Mouse (Mus musculus) cerebellum, postnatal 25 days (tissue): ENCODE data around the gene Man1b1.

Experiments
- DNase-seq, 2 experiments: peaks; one replicate each; pipeline ENCODE4 v3.0.0; 2021; ENCODE audit warnings: mixed read lengths in 2 of 2

Man1b1 gene

DNA sequence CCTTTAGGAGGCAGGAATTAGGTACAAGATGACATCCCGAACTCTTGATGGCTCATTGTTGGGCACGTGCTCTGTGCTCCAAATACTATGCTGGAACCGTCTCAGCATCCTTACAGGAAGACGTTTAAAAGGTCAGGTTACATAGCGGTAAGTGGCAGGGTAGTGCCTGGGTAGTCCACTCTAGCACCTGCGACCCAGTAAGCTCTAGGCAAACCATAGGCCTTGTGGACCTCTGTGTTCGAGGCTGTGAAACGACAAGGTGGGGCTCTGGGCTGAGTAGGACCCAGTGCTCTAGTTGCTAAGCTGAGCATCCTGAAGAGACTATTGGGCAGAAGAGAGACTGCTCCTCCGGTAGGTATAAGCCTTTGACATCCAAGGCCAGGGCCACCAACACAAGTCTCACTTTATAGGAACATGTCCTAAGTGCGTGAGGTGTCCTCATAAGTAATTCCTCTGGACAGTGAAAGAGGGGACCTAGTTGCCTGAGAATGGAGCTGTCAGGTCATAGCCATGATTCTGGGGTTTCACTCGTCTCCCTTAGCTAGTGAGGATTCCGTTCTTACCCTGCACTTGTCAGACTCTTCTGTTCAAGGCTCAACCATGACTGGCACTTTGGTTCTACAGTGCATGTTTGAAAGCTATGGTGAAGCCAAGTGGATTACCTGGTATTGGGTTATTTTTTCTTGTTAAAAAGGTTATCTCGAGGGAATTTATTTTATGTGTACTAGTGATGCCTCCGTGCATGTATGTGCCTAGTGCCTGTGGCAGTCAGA, 26.4 kb upstream of the Man1b1 start:
- DNase-seq, result peak in 1 of 2 experiments; percentile 38

- DNase-seq, result peak; percentile 63 to 64
Measured at GRCm38 (mm10) chr2:25310180-25310579, 22.0 kb upstream of the Man1b1 start.

DNA sequence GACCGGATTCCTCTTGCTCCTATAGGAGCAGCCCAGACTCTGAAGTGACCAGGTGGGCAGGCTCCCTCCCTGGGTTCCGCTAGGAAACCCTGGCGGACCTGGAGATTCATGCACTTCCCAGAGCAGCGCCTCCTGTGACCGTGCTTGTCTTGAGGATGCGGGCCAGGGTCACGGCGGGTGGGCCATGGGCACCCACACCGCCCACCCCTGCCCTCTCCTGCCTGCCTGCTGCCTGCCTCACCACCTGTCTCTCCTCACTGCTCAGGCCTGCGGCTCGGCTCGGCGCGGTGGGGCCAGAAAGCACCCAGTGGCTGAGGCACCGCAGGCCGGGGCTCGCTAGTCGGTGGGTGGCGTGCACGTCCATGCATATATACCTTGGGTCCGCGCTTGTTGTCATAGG, 21.2 kb upstream of the Man1b1 start:
- DNase-seq, result peak; percentile 61 to 67

GRCm38 (mm10) chr2:25311491-25311891, 20.6 kb upstream of the Man1b1 start:
- no peak for DNase-seq

GRCm38 (mm10) chr2:25318119-25318966, 13.8 kb upstream of the Man1b1 start:
- DNase-seq, result peak; percentile 73 to 78

- DNase-seq, result peak; percentile 92 to 96
Measured at GRCm38 (mm10) chr2:25318971-25319773, 13.0 kb upstream of the Man1b1 start, which contains the start of gene Grin1. Gene Grin1, minus strand, starts transcription at chr2:25319187.

- DNase-seq, result no peak
Measured at GRCm38 (mm10) chr2:25320084-25320483, 12.1 kb upstream of the Man1b1 start.

DNA sequence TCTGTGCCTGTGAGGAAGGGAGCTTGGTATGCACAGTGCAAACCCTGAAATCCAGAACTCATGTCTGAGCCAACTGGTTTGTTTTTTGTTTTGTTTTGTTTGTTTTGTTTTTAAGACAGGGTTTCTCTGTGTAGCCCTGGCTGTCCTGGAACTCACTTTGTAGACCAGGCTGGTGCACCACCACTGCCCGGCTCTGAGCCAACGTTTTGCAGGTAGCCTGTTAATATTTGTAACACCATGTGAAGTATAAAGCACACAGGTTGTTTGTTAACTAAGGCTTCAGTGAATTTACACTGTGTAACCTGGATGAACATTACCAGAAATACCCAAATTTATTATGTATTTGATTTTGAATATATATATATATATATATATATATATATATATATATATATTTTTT, 6.1 kb upstream of the Man1b1 start:
- DNase-seq, result no peak

GRCm38 (mm10) chr2:25328440-25328839, 3.7 kb upstream of the Man1b1 start:
- peak; percentile 53 to 80 for DNase-seq

GRCm38 (mm10) chr2:25331470-25331869, 668 bp upstream of the Man1b1 start:
- DNase-seq, result no peak

- DNase-seq, result no peak
Measured at GRCm38 (mm10) chr2:25333569-25333968, 1.4 kb downstream of the Man1b1 start.

DNA sequence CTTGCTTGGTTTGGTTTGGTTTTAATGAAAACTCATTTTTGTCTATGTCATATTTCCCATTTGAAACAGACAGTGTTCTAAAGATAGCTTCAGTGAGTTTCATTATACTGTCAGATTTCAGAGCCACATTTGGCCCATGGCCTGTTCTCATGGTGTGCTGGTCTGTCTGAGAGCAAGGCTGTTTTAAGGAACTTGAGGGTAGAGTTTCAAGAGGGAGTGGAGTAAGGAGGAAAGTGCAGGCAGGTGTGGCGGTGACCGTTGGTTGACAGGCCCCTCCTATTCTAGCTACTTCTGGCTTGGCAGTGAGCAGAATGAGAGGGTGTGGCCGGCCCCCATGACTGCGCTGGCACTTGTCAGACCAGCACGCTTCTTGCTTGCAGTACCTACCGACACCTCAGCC, 6.2 kb downstream of the Man1b1 start:
- no peak for DNase-seq

DNA sequence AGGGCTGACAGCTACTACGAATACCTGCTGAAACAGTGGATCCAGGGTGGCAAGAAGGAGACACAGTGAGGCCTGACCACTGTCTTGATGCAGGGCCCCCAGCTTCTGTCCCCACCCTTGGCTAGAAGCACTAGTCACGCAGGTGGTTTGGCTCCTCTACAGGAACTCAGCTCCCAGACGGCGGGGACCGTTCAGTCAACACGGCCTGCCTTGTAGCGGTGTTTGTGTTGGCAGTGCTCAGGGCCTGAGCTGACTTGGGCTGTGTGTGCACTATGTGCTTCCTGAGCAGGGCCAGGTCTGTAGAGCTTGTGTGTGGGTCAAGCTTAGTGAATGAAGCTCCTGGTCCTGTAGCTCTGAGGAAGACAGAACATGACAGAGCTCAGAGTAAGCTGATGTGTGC, 16.0 kb downstream of the Man1b1 start:
- DNase-seq, result peak in 1 of 2 experiments; percentile 30

GRCm38 (mm10) chr2:25349499-25349898, 17.4 kb downstream of the Man1b1 start:
- DNase-seq, result no peak

DNA sequence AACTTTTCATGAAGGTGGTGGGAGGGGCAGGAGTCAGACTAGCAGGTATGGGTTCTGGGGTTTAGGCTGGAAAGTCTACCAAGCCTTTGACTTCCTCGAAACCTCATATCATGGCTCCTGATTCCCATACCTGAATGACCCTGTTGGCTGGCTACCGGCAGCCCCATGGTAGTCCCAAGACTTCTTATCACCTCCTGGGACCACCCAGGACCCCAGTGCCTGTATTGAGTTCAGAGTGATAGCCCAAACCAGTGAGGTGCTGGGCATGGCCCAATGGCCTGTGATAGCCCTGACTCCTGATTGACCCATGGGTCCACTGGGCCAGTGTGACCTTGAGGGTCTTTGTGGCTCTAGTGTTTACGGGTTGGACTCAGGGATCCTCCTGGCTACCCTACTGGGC, 18.6 kb downstream of the Man1b1 start:
- no peak for DNase-seq

GRCm38 (mm10) chr2:25354211-25354610, 22.1 kb downstream of the Man1b1 start:
- no peak for DNase-seq

DNA sequence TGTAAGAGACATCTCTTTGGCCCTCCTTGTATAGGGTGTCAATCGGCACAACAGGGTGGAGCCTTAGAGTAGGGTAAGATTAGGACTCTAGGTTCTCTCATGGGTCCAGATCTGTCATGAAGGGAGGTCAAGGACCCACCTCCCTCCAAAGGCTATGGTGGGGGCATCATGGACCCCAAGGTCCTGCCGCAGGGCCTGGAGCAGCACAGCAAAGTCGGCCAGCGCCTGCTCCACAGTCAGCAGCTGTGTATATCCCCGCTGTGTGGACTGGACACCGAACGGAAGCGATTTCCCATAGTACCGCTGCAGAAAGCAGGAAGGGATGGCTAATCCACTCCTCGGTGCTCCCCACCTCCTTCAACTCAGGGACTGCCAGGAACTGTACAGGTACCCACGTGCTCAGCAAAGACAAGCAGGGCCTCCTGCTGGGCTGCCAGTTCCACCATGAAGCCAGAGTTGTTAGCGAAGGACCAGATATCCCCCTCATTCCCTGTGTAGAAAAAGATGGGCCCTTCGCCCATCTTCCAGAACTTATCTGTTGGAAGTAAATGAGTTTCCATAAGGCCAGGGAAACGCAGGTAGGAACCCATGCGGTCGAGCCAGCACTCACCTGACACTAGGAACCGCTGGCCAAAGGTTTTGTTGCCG, 23.4 kb downstream of the Man1b1 start:
- DNase-seq, result peak in 1 of 2 experiments; percentile 51

DNA sequence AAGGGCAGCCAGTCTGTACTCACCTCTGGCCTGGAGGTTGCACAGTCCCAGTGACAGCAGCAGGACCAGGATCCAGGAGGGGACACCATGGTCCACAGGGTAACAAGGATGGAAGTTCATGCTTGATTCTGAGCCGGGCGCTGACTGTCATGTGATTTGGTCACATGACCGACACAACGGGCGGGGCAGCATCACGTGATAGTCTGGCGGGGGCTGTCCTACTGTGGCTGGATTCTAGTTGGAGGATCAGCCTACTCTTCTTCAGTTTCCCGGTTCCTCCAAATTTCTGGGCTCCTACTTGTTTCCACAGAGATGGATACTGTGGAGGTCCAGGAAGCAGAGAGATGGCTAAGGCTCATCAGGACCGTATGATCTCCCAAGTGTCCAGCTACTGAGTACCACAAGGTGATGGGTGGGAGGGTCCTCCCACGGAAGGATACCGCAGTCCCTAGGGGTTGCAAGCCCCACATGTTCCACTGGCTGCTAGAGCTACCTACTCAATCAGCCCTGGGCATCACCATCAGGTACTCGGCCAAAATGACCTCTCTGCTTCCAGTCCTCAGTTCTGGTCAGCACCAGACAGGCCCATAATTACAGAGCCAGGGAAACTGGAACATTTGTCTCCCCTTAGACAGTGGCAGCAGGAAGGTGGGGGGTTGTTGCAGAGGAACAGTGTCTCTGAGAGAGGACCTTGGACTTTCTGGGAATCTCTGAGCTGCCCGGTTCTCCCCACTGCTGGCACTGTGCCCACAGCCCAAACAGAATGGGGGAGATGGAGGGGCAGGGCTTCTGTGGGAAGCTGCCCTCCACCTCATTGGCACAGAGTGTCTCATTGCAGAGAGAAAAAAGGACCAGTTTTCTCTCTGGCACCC, 24.3 kb downstream of the Man1b1 start, which contains the start of gene Dpp7:
TSS of gene Dpp7 (minus strand) at position 152 of the 872 bp plus-strand sequence.
- peak; percentile 88 to 93 for DNase-seq

DNA sequence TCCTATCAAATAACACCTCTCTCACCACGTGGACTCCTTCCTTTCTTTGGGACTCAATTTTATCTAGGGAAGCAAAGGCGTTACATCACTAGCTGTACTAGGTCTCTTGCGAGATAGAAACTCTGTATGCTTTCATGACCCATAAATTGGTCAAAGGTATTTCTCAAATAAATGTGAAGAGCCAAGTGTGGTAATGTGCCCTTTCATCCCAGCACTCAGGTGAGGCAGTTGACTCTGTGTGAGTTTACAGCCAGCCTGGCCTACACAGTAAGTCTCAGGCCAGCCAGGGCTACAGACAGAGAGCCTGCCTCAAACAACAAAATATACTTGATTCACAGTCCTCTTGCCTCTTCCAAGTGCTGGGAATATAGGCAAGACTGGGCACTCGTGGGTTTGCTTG, 27.7 kb downstream of the Man1b1 start:
- no peak for DNase-seq

DNA sequence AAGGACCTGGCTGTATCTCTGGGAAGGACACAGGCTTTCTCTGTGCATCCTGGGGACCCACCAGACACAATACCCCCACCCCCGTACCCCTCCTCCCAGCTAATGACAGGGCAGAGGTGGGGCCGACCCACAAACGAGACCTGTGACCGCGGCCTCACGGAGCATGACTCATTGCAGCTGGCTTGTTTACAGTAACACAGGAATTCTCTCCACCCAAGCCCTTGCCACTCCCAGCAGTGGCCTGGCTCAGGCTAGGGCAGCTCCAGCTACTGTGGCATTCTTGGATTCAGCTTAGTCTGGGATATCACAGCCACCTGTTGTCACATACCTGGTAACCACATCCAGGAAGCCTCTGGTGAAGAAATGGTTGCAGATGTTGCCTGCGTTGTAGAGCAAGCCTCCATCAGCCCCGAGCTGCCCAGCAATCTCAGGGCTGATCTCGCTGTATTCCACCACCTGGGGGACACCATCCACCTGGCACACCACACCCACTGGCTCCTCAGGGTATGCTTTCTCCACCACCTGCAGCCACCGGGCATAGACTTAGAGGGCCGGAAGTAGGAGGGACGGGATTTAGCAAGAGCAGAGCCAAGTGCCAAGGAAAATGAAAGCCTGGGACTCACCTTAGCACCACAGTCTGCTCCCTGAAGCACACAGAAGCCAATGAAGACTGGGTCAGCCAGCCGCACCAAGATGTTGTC, 31.5 kb downstream of the Man1b1 start:
- DNase-seq, result no peak

DNA sequence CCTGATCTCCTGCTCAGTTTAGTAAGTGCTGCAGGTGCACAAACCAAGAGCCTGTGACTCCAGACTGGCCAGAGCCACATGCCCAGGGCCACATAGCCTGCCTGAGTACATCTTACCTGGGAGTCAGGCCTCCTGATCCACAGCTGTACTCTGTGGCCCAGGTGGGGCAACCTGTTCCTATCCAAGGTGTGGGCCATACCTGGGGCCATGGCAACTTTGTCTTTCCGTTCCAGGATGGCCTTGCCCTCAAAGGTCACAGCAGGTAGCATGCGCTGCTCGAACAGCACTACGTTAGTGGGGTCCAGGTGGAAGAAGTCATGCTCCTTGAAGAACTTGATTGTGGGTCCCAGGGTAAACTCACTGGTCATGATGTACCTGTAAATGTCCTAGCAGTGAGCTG, 32.2 kb downstream of the Man1b1 start:
- DNase-seq, result no peak
